Mouse (Mus musculus) lung, adult 18-20 months (tissue): Measurements from ENCODE around the gene Hist1h2ai.
A peak's percentile ranks its signal among the peaks of the same experiment; 100 is the strongest.
"Not testable (repeated sequence)": the region's sequence is repeated elsewhere in the genome, so short reads cannot be mapped to it uniquely, and the experiment has no call there.

Experiments
- DNase-seq, 2 experiments: peaks; one replicate each; pipeline ENCODE4 v3.0.0; 2022; ENCODE audit warnings: mixed read lengths in 2 of 2

Gene Hist1h2ai

DNA sequence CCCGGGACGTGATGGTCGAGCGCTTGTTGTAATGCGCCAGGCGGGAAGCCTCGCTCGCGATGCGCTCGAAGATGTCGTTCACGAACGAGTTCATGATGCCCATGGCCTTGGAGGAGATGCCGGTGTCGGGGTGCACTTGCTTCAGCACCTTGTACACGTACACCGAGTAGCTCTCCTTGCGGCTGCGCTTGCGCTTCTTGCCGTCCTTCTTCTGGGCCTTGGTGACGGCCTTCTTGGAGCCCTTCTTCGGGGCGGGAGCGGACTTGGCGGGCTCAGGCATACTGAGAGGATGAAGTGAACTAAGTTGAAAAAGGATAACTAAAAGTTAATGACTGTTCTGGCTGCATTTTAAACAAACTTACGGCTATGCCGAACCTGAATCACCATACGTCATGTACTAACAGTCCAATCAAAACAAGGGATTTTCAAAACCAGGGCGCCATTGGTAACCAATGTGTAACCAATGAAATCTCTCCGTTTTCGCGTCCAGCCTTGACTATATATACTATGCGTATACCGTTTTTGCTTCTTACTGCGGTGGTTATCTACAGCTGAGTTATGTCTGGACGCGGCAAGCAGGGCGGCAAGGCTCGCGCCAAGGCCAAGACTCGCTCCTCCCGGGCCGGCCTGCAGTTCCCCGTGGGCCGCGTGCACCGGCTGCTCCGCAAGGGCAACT is at the start of gene Hist1h2ai, which contains the start of gene Hist1h2bl:
Gene Hist1h2ai, plus strand, starts transcription at position 559 of the 676 bp plus-strand sequence.
Gene Hist1h2bl, minus strand, starts transcription at position 280 of the 676 bp plus-strand sequence.
- peak; percentile 62 to 82 for DNase-seq

DNA sequence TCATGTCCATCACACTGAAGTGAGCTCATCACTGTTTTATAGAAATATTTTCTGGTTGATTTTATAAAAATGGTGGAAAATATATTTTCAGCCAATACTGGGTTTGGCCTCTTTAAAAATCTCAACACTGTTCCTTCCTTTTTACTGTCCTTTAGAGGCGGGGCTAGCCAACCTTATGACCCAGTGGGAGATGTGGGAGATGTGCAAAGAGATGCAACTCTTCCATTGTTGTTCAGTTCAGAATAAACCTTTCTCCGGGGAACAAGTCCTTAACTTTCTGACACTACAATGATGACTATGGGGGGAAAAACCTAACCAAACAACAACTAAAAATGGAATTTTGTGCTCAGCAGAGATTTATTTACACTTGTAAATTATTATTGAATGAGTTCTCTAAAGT is 38.9 kb upstream of the Hist1h2ai start, which contains the start of gene Olfr1360:
Gene Olfr1360, minus strand, starts transcription at position 101 of the 400 bp plus-strand sequence.
- DNase-seq, result no peak

DNA sequence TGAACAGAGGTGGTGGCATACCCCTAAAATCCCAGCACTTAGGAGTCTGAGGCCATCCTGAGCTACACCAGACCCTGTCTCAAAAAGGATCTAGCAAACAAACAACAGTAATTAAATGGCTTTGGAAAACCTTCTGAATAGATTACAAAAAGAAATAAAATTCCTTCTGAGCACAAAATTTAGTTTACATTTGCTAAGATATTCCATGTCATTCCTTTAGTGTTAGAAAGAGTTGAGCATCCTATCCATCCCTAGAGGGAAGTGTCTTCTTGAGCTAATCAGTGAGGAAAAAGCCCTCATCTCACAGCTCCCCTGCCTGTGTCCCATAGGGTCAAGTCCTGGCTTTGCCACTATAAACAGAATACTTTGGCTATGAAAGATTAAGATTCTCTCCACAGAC is 18.4 kb upstream of the Hist1h2ai start, which contains the start of gene Olfr1359:
Gene Olfr1359, plus strand, starts transcription at position 301 of the 400 bp plus-strand sequence.
- no peak for DNase-seq

DNA sequence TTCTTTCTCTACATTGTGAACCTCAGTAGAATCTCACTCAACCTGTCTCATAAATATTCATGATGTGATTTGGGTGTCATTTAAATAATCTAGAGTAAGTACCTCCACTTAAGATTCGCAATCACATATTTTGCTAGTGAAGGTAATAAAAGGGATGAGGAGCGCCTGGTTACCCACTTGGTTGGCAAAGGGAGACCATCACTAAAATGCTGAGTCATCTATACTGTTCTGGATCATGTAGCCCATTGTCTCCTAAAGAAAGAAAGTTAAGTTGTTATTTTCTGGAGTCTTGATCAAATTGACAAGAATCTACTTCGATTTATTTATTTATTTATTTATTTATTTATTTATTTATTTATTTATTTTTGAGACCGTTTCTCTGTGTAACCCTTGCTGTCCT is 9.6 kb upstream of the Hist1h2ai start:
- no peak for DNase-seq

DNA sequence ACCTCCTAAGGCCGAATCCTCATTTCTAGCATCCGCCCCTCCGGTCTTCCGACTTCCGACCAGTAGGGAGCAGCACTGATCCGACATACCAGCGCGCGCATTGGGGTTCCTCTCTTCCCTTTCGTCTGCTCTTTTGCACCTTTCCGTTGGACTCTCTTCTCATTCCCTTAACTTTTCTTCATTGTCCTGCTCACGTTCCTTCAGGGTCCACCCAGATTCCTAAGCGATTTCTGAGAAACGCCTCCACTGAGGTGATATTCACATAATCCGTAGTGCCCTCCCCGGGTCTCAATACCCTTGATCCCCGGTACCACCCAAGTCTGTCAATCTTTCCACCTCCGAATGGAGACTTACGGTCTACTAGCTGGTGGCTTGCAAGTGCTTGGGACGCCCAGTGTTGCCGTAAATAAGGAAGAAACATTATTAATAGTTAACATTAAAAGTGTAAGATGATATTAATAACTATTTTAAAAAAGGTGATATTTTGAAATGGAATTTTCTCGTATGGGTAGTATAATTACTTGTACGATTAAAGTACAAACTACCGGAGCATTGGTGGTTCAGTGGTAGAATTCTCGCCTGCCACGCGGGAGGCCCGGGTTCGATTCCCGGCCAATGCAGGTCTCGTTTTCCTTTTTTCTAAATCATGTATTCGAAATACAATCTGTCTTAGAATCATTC is 6.1 kb upstream of the Hist1h2ai start:
- peak; percentile 86 to 89 for DNase-seq

DNA sequence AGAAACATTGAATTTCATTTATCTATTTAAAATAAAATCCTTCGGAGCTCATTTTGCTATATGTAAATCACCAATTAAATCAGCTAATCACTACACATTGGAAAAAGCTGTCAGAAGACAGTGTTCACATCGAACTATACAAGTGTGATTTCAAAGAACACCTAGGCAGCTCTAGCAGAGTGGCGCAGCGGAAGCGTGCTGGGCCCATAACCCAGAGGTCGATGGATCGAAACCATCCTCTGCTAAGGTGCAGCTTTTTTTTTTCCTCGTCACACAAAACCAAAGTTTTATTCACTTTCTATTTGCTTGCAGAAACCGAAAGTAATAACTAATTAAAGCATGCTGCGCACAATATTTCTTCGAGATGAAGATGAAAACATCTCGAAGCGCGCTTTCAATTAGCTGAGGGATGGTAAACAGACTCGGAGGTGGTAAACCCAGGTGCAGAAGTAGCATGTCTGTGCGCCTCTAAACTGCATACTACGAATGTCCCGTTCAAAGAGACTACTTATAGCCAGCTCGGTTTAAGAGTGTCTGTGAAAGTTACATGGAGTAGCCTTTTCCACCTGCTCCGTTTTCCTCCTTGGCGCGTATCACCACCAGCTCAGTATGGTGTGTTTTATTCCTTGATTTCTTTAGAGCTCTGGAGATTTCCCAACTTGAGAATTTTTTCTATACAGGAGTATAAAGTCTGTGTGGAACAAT is 5.2 kb upstream of the Hist1h2ai start:
- peak; percentile 67 to 76 for DNase-seq

DNA sequence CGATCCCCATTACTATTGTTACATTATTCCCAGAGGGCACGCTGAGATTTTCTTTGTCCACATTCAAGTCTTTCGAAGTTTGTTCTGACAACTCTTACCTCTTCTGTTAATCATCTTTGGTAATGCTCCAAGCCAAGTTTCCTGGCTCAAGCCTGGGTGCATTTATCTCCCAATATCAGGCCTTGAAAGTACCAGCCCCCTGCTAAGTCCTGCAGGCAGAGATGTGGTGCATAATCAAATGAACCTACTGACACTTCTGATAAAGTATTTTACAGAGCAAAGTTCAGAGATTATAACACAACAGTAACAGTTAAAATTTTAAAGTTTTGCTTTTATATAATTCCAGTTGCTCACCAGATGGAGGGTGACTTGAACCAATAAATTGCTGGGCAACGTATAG is 4.5 kb upstream of the Hist1h2ai start:
- no peak for DNase-seq

DNA sequence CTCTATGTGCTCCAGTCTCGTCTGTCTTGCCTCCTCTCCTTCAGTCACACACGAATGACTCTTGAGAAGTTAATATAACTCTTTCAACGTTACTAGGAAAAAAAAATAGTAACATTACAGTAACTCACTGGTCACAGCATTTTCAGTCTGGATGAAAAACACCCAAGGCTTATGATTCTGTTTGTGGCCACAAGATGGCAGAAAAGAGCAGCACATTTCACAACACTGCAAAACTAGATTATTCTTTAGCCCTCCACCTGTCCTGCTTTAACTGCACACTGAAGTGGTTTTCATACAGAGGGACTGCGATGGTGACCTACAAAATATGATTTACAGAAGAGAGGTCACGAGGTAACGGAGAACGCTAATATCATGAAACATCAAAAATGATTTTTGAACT is 1.5 kb upstream of the Hist1h2ai start:
- DNase-seq, result peak; percentile 43 to 62

DNA sequence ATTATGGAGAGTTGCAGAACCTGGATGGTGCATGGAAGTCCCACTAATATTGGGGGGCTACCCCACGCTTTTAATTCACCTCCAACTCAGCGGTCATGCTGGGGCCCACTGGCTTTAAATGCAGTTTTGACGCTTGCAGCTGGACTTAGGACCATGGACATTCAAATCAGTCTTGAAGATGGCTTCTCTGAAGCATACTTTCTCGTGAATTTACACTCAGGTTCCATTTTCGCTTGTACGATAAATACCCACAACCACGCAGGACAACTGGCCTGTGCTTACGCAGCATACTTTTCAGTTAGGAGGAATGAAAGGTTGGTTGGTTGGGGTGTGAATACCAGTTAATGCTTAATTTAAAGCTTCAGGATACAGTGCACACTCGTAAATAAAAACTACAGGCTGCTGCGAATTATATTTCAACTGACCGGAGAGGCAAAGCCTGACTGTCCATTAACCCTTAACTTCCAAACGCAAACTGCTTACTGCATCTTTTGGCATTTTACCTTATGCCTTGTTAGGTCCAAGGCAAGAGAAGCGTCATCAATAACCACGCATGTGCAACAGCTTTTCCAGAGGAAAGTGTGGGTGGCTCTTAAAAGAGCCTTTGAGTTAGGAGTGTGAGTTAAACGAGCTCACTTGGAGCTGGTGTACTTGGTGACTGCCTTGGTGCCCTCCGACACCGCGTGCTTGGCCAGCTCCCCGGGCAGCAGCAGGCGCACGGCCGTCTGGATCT is 925 bp upstream of the Hist1h2ai start:
- no peak for DNase-seq

DNA sequence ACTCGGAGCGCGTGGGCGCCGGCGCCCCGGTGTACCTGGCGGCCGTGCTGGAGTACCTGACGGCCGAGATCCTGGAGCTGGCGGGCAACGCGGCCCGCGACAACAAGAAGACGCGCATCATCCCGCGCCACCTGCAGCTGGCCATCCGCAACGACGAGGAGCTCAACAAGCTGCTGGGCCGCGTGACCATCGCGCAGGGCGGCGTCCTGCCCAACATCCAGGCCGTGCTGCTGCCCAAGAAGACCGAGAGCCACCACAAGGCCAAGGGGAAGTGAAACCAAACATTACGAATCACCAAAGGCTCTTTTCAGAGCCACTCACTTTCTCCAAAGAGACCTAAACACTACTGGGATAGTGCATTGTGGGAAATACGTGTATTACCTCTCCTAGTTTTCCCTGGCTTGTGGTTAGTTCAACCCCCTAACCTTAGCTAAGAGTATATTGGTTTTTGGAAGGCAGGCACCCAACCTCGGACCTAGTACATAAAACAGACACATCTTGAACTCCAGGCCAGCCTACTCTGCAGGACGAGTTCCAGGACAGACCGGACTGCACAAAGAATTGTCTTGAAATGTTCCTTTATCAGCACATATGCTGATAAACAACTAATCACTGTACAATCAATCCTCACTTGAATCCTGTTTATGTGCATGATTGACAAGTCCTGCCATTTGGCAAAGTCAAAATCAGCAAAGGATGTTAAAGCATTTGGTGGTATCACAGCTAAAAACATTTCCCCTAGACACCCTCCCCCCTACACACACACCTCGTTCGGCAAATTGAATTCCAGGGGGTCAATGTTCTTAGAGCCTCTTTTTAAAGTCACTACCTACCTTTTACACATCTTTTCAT is 544 bp downstream of the Hist1h2ai start:
- DNase-seq, result not testable (repeated sequence)

DNA sequence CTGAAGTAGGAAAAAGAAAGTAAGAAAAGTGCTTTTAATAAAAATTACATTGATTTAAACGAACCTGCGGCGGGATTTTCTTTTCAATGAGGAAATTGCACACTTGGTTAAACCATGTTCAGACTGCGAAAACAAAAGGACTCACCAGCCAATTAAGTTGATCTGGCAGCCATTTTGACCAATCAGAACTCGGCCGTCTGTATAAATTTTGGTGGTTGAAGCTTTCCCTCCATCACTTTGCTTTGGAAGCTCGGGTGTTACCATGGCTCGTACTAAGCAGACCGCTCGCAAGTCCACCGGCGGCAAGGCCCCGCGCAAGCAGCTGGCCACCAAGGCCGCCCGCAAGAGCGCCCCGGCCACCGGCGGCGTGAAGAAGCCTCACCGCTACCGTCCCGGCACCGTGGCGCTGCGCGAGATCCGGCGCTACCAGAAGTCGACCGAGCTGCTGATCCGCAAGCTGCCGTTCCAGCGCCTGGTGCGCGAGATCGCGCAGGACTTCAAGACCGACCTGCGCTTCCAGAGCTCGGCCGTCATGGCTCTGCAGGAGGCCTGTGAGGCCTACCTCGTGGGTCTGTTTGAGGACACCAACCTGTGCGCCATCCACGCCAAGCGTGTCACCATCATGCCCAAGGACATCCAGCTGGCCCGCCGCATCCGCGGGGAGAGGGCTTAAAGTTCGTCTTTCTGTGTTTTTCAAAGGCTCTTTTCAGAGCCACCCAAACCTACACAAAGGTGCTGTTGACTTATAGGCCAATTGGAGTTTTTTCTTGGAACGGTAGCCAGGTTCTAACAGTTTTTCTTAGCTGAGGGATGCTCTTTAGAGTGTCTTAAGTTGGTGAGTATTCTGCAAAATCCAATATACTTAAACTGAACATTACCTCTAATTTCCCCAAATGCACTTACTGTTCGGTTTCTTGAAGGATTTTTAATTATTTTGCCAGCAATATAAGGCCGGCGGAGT is 1.5 kb downstream of the Hist1h2ai start, which contains the start of gene Hist1h3h:
Gene Hist1h3h, plus strand, starts transcription at position 263 of the 961 bp plus-strand sequence.
- peak; percentile 66 to 75 for DNase-seq

DNA sequence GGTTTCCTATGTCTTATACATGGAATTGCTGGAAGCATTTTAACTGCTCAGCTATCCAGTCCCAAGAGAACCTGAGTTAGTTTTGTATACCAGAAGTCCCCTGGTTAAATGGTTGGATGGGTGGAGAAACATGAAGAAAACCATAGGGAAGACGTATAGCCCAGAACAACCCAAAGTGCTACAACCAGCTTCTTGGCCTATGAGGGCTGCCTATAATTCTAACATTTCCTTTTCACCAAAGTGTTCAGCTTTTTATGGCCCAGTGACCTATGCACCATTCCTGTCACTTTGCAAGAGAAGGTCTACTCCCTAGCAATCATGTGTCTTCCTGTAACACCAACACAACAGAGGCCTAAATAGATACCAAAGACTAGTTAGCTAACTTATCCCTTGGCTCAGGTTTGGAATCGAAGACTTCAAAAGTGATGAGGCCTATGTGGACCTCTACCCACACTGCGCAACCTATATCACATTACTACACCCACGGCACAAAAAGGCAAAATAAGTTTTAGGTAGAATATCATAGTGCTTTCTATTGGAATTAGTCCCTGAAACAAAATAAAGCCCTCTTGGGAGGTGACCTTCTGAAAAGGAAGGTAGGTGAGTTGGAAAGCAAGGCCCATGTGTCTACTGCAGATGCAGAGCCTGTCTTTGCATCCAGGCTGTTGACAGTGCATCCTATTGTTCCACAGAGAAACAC is 2.3 kb downstream of the Hist1h2ai start:
- no peak for DNase-seq

DNA sequence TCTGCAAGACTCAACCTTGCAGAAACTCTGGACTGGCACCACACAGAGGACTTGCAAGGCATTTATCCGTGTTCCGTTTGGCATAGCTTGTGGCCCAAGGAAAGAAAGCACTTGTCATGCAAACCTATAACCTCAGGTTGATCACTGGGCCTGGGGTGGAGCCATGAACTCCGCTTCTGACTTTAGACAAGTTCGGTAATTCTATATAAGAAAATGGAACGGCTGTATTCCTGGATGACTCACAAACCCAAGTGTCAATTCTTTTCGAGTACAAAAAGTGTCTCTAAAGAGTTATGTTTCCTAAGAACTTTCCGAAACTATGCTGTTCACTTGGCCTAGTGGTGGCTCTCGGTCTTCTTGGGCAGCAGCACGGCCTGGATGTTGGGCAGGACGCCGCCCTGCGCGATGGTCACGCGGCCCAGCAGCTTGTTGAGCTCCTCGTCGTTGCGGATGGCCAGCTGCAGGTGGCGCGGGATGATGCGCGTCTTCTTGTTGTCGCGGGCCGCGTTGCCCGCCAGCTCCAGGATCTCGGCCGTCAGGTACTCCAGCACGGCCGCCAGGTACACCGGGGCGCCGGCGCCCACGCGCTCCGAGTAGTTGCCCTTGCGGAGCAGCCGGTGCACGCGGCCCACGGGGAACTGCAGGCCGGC is 5.0 kb downstream of the Hist1h2ai start:
- DNase-seq, result not testable (repeated sequence)

DNA sequence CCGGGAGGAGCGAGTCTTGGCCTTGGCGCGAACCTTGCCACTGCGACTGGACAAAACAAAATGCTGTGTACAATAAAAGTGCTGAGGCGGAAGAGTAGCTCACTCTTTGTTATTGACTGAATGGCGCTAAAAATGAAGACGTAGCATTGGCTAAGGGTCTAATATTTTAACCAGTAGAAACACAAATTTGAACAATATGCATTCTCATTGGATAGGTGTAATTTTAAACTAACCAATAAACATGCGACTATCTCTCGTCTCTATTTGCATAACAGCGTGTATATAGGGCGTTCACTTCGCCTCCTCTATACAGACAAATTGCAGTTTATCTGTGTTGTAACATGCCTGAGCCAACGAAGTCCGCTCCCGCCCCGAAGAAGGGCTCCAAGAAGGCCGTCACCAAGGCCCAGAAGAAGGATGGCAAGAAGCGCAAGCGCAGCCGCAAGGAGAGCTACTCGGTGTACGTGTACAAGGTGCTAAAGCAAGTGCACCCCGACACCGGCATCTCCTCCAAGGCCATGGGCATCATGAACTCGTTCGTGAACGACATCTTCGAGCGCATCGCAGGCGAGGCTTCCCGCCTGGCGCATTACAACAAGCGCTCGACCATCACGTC is 5.6 kb downstream of the Hist1h2ai start, which contains the start of gene Hist1h2bm:
Gene Hist1h2bm, plus strand, starts transcription at position 288 of the 616 bp plus-strand sequence.
- DNase-seq, result peak; percentile 10 to 44

DNA sequence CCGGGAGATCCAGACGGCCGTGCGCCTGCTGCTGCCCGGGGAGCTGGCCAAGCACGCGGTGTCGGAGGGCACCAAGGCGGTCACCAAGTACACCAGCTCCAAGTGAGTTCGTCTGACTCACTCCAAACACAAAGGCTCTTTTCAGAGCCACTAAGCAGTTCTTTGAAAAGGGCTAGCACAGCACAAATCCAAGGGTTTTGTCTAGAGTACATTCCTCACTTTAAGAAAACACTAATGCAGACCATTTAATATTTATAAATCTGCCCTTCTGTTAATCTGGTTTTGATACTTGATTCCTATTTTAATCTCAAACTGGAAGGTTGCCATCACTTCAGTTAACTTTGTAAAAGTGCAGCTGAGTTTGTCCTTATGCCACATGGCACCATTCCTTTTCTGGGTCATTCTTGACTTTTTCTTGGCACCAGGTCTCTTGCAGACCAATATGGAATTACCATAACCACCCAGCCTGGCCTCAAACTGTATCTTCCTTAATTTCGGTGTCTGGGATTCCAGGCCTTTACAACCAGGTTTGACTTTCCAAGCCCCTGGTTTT is 6.2 kb downstream of the Hist1h2ai start:
- DNase-seq, result no peak

DNA sequence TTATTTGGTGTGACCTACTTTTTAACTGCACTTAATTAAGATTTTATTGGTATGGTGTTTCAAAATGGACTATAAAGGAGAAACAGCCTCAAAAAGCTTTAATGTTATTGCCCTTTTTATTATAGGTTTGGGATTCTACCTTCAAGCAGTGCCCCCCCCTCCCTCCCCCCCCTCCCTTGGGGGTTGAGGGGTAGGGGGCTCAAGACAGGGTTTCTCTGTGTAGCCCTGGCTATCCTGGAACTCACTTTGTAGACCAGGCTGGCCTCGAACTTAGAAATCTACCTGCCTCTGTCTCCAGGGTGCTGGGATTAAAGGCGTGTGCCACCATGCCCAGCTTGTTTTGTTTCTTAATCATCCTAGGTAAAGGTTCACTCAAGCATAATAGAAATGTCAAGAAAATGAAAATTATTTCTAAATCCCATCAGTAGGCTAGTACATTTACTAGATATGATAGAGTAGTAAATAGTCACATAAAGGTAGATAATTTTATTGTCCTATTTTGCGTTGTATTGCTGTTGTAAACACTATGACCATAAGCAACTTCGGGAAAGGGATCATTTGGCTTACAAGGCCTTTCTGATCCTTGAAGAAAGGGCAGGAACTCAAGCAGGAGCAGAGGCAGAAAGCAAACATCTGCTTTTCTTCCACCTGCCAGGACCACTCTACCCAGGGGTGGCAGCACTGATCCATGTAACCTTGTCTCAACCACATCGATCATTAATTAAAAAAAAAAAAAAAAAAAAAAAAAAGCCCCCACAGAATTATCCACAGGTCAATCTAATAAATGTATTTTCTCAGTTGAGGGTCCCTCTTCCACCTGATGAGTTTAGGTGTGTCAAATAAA is 7.0 kb downstream of the Hist1h2ai start:
- DNase-seq, result no peak

DNA sequence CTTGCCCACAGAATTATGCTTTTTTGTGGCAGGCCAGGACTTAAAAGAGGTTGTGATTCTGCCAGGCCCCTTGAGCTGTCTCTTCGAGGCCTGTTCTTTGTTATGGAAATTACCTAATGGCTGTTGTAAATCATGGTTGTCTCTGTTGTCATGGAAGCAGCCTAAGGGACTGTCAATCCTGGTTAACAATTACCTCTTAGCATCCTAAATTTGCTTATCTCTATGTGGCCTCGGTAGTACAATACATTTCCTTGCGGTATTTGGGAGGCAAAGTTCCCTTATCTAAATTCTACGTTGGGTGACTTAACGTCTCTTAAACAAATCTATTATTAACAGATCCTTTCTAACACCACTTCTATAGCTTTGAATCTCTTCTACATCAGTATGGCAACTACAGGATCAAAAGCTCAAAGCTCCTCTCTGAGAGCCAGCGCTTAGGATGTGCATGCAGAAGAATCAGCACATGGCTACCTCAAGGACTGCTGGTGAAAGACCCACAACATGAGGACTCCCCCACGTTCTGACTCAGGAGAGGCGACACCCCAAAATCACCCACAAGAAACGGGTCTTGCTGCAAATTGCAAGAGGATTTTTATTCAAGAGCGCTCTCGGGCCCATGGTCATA is 11.8 kb downstream of the Hist1h2ai start:
- no peak for DNase-seq
